In the genomic region with DNA sequence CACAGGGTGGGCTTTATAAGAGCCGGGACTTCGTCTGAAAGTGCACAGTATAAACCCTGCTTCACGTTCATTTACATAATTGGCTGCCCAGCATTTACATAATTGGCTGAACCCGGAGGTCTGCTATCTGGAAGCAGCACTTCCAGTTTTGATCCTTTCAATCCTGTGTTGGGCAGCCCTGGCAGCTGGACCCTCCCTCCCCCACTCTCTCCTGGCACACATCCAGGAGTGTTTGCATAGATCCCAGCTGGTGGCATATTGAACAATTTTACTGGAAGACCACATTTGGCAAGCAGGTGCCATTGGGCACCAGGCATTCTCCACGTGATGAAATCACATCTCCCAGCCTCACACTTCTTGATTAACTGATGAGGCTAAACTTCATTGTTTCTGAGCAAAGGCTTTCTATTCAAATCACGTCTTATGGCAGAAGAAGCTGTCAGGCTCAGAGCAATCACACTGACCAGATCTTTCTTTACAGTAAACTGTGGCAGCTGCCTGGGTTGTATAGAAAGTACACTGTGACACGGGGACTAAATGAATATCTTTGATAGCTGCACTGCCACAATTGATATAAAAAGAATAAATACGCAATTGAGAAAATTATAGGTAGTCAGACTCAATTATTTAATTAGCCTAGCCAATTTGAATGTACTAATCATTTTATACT, we compare ENCODE assay signal across 9 mouse cellular contexts. TPM values are rescaled to one million over a fixed set of nuclear protein-coding genes. Genes with fewer than 3 reads are reported as not detected.
DNase-seq lines count a peak whose midpoint lies in the region; ATAC-seq and TF ChIP-seq lines count a peak whose summit lies in the region.
"Had no signal": no experiment of that assay in that cellular context is flagged by ENCODE, and none has a peak within 500 bp of the region (broad histone marks: within the 10 kb centered on the region; RNA-seq: fewer than 3 reads in every experiment).

No protein-coding gene starts in this region.

- no peaks in the 10 kb centered on the region for H3K27me3 ChIP-seq in lung, postnatal 0 days (replicated peaks; ENCODE audit: insufficient read depth, low read length)
- no peaks in the 10 kb centered on the region for H3K27me3 ChIP-seq in hindbrain, embryonic 14.5 days (ENCODE audit: control insufficient read depth, insufficient read depth, low read length)
- H3K27me3 ChIP-seq in neural tube, embryonic 13.5 days = peaks cover 13% of the 10 kb centered on the region; the same call in 1 of the 2 replicates

- no peak for ATAC-seq in lung, postnatal 0 days
- peak; percentile 95 for ATAC-seq in hindbrain, embryonic 14.5 days (ENCODE audit: low FRiP score)
- peak; percentile 96 for ATAC-seq in neural tube, embryonic 13.5 days (ENCODE audit: low read depth)
- no peak for ATAC-seq in erythroblast, adult 5-6 weeks (replicated peaks; ENCODE audit: low FRiP score, poor library complexity, severe bottlenecking)

- DNase-seq in lung, postnatal 10 days = peak; percentile 44
- no peak for DNase-seq in lung, postnatal 0 days (ENCODE audit: low spot score)
- DNase-seq in embryo, embryonic 11.5 days (ENCODE audit: low read depth, low spot score) = peak; percentile 34
- DNase-seq in hindbrain, embryonic 14.5 days (ENCODE audit: low spot score) = peak; percentile 91
- DNase-seq in layer of hippocampus, postnatal 25 days (ENCODE audit: extremely low spot score in 1 of 2, low spot score in 1 of 2) = peak; percentile 39 to 63
- no peak for DNase-seq in c-Kit-positive CD71-positive TER-119-positive erythroid progenitor cells, embryonic 14.5 days (ENCODE audit: low spot score)

- H3K9me3 ChIP-seq in lung, postnatal 0 days (ENCODE audit: low read length) = no peaks in the 10 kb centered on the region
- H3K9me3 ChIP-seq in hindbrain, embryonic 14.5 days (ENCODE audit: control insufficient read depth, low read length) = no peaks in the 10 kb centered on the region
- no peaks in the 10 kb centered on the region for H3K9me3 ChIP-seq in neural tube, embryonic 13.5 days

- 37% methylated on average over 8 of the region's 8 CpGs for WGBS in lung, postnatal 0 days
- 13% methylated on average over 8 of the region's 8 CpGs for WGBS in hindbrain, embryonic 14.5 days
- WGBS in neural tube, embryonic 13.5 days = 15% methylated on average over 8 of the region's 8 CpGs

- no peak for TF ChIP-seq CTCF in lung, postnatal 0 days (IDR thresholded peaks at IDR 0.05)

- H3K27ac ChIP-seq in lung, postnatal 0 days (ENCODE audit: low read length) = no peak overlapping the region
- H3K27ac ChIP-seq in hindbrain, embryonic 14.5 days = peak overlapping the region; percentile 76
- peak overlapping the region; percentile 71 for H3K27ac ChIP-seq in neural tube, embryonic 13.5 days (replicated peaks)
- H3K27ac ChIP-seq: macrophage had no signal

- no peaks in the 10 kb centered on the region for H3K4me1 ChIP-seq in lung, postnatal 0 days (ENCODE audit: insufficient read depth, low read depth, low read length)
- H3K4me1 ChIP-seq in hindbrain, embryonic 14.5 days (replicated peaks; ENCODE audit: control insufficient read depth, insufficient read depth, low read length) = peaks cover 25% of the 10 kb centered on the region
- H3K4me1 ChIP-seq in neural tube, embryonic 13.5 days (replicated peaks) = peaks cover 19% of the 10 kb centered on the region

- no peak for TF ChIP-seq EP300 in lung, postnatal 0 days (IDR thresholded peaks at IDR 0.05)

- H3K4me2 ChIP-seq in lung, postnatal 0 days (replicated peaks; ENCODE audit: low read depth, low read length) = no peak overlapping the region; the same call in 1 of the 2 replicates
- peak overlapping the region; percentile 42 for H3K4me2 ChIP-seq in hindbrain, embryonic 14.5 days (replicated peaks)
- peak overlapping the region; percentile 44 for H3K4me2 ChIP-seq in neural tube, embryonic 13.5 days

- no peaks in the 10 kb centered on the region for H3K36me3 ChIP-seq in lung, postnatal 0 days (ENCODE audit: insufficient read depth, low read length)
- no peaks in the 10 kb centered on the region for H3K36me3 ChIP-seq in hindbrain, embryonic 14.5 days (replicated peaks; ENCODE audit: control insufficient read depth, insufficient read depth)
- no peaks in the 10 kb centered on the region for H3K36me3 ChIP-seq in neural tube, embryonic 13.5 days

- no peak overlapping the region for H3K4me3 ChIP-seq in lung, postnatal 0 days (ENCODE audit: low read depth, low read length)
- H3K4me3 ChIP-seq in hindbrain, embryonic 14.5 days (replicated peaks; ENCODE audit: low read length) = no peak overlapping the region
- H3K4me3 ChIP-seq in neural tube, embryonic 13.5 days = peak overlapping the region; percentile 9

- H3K9ac ChIP-seq in lung, postnatal 0 days (replicated peaks; ENCODE audit: low read depth) = no peak overlapping the region
- H3K9ac ChIP-seq in hindbrain, embryonic 14.5 days = peak overlapping the region; percentile 28; the same call in 1 of the 2 replicates
- H3K9ac ChIP-seq in neural tube, embryonic 13.5 days = no peak overlapping the region

RNA-seq across cellular contexts. Expression of a gene that starts 48.0 kb away (rescaled TPM):
- polyA plus RNA-seq in lung, postnatal 0 days (2015; fragmentation: Nextera tagmentation; extraction: Ambion mirVana) = 39.0 and 45.3 TPM in 2 replicates
- polyA plus RNA-seq in hindbrain, embryonic 14.5 days (2014; fragmentation: Nextera tagmentation; extraction: Ambion mirVana) = 27.8 and 30.6 TPM in 2 replicates
- 10 to 100 TPM; 31.9 to 32.7 TPM for total RNA-seq in layer of hippocampus, postnatal 25 days (2021)
- 26.6 and 26.9 TPM in 2 replicates for polyA plus RNA-seq in neural tube, embryonic 13.5 days (2015; fragmentation: Nextera tagmentation; extraction: Ambion mirVana)
- total RNA-seq in erythroblast, adult 5-6 weeks (2015; ENCODE audit: low replicate concordance) = 18.8 and 27.1 TPM in 2 replicates
- 17.1 and 29.0 TPM in 2 replicates for total RNA-seq in erythroblast, adult 5-6 weeks (2017; ENCODE audit: low replicate concordance)

RNA-seq across cellular contexts. Expression of a gene that starts 48.5 kb away (rescaled TPM):
- polyA plus RNA-seq in lung, postnatal 0 days (2015; fragmentation: Nextera tagmentation; extraction: Ambion mirVana) = 1.7 and 2.8 TPM in 2 replicates
- 1.5 and 2.0 TPM in 2 replicates for polyA plus RNA-seq in hindbrain, embryonic 14.5 days (2014; fragmentation: Nextera tagmentation; extraction: Ambion mirVana)
- total RNA-seq in layer of hippocampus, postnatal 25 days (2021) = 1 to 10 TPM; 8.2 to 9.5 TPM
- 1.2 and 1.4 TPM in 2 replicates for polyA plus RNA-seq in neural tube, embryonic 13.5 days (2015; fragmentation: Nextera tagmentation; extraction: Ambion mirVana)
- total RNA-seq in erythroblast, adult 5-6 weeks (2015; ENCODE audit: low replicate concordance) = 2.3 and 14.4 TPM in 2 replicates
- 2.6 and 6.4 TPM in 2 replicates for total RNA-seq in erythroblast, adult 5-6 weeks (2017; ENCODE audit: low replicate concordance)

Comparison
In these comparisons a context has a peak if more than half of its experiments do, and no peak if none do; other contexts are left out.
1. DNase-seq: peak in lung, postnatal 10 days (single experiment), embryo, embryonic 11.5 days (single experiment), hindbrain, embryonic 14.5 days (single experiment) and layer of hippocampus, postnatal 25 days (2 of 2); none in lung, postnatal 0 days (single experiment) and c-Kit-positive CD71-positive TER-119-positive erythroid progenitor cells, embryonic 14.5 days (single experiment).
2. ATAC-seq: peak in hindbrain, embryonic 14.5 days (single experiment) and neural tube, embryonic 13.5 days (single experiment); none in lung, postnatal 0 days (single experiment) and erythroblast, adult 5-6 weeks (single experiment).